Mouse (Mus musculus) gastrocnemius, adult 2 months (tissue): ENCODE data around the gene Ncs1. TPM values are rescaled to one million over a fixed set of nuclear protein-coding genes. Genes with fewer than 3 reads are reported as not detected.

Experiments used
- DNase-seq: peaks from one replicate; pipeline ENCODE4 v3.0.0; 2022
- H3K27ac ChIP-seq: fragments of 200-600 bp; 2 replicates; pipeline ENCODE4 v1.8.1; 2022; ENCODE audit warnings: mild to moderate bottlenecking
- H3K4me3 ChIP-seq: fragments of 200-600 bp; 2 replicates; pipeline ENCODE4 v1.8.1; 2022; ENCODE audit warnings: mild to moderate bottlenecking, moderate library complexity
- CTCF ChIP-seq: fragments of 200-600 bp; IDR thresholded peaks from 2 replicates; pipeline ENCODE4 v1.8.1; 2022; ENCODE audit warnings: antibody characterized with exemption, mild to moderate bottlenecking, moderate library complexity
- intact Hi-C: fragments of 180-260 bp; cut with DNase I; formaldehyde crosslinking; loops from one replicate; pipeline ENCODE4 v1.15.1; 2025
- total RNA-seq, 2 experiments: library from RNA; stranded (reverse); gene quantifications; 2 replicates each; pipeline ENCODE4 v1.2.3; 2021

The Ncs1 gene
- total RNA-seq, 2 experiments from 2014 or later: 4.6 to 5.1 TPM

DNA sequence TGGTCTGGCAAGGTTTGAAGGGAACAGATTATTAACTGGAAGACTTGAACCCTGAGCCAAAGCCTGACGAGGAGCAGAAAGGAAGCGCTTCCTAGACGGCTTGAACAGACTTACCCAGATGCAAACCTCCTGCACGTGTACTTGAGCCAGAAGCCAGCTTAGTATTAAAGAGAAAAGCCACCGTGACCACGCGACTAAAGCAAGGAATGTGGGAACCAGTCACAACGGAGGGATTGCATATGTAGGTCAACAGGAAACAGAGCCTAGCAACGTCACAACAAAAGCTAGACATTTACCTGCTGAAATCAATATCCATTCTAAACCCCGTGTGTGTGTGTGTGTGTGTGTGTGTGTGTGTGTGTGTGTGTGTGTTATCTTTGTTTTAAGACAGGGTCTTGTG, 81.6 kb downstream of the Ncs1 start:
- no peak for DNase-seq
- Histone ChIP-seq H3K27ac (no peak overlapping the region), H3K4me3 (no peak overlapping the region)
- no peak for TF ChIP-seq CTCF
- intact Hi-C loops: no loop called here

DNA sequence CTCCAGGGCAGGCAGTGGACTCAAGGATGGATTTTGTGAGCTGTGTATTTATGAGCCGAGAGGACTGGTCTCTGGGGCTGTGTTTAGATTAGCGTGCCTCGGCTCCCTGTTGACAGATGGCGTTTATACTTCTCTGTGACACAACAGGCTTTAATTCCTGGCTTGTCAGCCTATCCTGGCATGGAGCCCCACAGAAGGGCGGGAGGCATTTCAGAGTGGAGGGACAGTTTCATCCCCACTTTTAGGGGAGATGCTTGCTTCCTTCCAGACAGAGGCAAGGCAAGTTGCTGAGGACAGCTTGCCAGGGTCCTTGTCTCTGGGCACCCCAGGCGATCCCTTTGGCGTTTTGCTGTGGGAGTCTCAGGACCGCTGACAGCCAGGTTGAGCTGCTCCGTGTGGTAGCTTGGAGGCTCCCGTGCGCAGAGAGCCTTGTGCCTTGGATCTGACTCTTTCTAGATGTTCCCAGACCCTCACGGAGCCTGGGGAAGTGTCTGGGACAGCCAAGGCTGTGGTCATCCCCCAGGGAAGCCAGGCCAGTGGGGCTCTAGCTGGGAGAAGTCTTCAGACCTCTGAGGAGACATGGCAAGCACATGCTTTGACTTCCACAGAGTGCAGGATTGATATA, 92.2 kb downstream of the Ncs1 start:
- intact Hi-C loops: no loop called here
- TF ChIP-seq CTCF: no peak
- Histone ChIP-seq H3K4me3 (no peak overlapping the region), H3K27ac (peak overlapping the region; percentile 1; the same call in 1 of the 2 replicates)
- peak; percentile 44 for DNase-seq

- peak; percentile 89 for DNase-seq
- no peak for TF ChIP-seq CTCF
- intact Hi-C loops: no loop called here
- Histone ChIP-seq H3K27ac (peak overlapping the region; percentile 59), H3K4me3 (no peak overlapping the region)
These were observed 94.2 kb downstream of the Ncs1 start for GRCm38 (mm10) chr2:31339826-31340225.

DNA sequence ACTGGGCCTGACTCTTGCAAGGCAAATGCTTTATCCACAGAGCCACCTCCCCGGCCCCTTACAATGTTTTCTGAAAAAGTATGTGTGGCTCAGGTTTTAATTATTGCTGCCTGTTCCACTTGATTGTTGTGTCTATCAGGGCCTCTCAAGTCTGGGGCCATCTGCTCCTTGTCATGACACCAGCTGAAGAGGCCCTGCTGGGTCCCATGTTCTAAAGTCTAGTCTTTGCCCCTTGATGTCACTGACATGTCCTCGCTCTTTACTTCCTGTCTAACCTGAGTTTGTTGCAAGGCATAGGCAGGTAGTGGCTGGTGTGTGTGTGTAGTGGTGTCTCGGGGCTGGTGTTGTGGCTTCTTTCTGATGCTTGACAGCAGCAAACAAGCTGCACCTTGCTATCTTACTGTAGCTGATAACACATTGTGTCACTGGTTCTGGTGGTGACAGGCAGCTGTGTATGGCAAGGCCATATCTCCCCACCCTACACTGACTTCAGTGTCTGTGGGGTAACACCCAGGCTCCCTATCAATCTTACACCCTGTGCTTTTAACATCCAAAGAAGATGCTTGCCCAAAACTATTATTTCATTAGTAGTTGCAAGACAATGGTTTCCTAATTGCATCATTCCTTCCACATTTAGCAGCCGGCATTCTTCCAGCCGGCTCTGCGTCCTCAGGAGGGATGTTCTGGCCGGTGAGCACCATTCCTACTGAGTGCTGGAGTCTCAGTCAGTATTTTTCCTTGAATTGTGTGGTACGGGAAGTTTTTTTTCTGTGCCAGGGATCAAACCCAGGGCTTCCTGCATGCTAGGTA, 96.3 kb downstream of the Ncs1 start:
- no peak for TF ChIP-seq CTCF
- Histone ChIP-seq H3K27ac (no peak overlapping the region), H3K4me3 (no peak overlapping the region)
- DNase-seq: peak; percentile 71
- intact Hi-C loops: no loop called here

Other genes with a start within 250 kb of the Ncs1 start
- gene Fnbp1, start 103.8 kb upstream of the Ncs1 start, total RNA-seq: 10 to 100 TPM in 1 of 2 experiments, 1 to 10 TPM in 1; 7.9 to 13.2 TPM
- 10 to 100 TPM; 24.5 to 29.0 TPM for gene Gpr107, start 93.5 kb upstream of the Ncs1 start, total RNA-seq
- gene Hmcn2, start 68.6 kb downstream of the Ncs1 start, total RNA-seq: 10 to 100 TPM; 21.6 to 36.8 TPM
- gene Ass1, start 224.4 kb downstream of the Ncs1 start, total RNA-seq: 1 to 10 TPM; 2.6 to 3.9 TPM